Mouse (Mus musculus): Measurements from ENCODE around the gene Nme8. TPM values are rescaled to one million over a fixed set of nuclear protein-coding genes. Genes with fewer than 3 reads are reported as not detected.

Gene Nme8
- not detected for total RNA-seq (2021)

DNA sequence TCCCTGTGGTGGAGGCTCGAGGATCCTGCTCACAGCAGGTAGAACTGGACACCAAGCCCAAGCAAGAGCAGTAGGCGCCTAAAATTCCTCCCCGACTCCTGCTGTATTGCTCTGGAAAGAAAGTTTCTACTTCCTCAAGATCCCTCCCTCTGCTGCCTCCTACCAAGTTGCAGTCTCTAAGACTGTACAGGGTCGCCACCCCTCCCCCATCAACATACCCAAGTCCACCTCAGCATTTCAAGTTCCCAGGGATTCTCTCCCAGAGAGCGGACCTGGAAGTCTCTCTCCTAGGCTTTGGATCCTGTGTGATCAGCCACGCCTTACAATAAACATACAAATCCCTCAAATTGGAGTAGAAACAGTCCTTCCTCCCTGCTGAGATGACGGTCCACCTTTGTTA is at the start of gene Nme8:
TSS of gene Nme8 (minus strand) at position 5 of the 400 bp plus-strand sequence.
- no peak for DNase-seq (ENCODE audit: extremely low spot score in 1 of 2, low spot score in 2 of 2)
- intact Hi-C loops (cut with DNase I), result loop anchor here (2.0 kb wide), 2 partner anchors 573 to 595 kb away; no protein-coding TSS in a partner anchor

DNA sequence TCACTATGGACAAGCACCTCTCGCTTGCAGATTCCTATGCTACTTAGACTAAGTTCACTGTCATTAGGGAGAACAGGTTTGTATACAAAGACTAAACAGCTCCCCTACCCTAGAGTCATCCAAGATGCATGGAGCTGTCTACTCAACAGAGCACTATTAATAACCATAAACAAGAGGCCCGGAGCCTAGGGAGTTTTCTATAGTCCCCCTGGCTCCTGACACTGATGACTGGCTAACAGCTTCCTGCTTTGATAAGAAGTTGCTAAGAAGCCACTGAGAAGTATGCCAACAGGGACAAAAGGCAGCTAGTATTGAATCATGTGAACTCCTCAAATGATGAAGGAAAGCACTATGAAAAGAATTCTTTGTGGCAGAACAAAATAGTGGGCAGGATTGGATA is 48.1 kb upstream of the Nme8 start:
- no peak for DNase-seq (ENCODE audit: extremely low spot score in 1 of 2, low spot score in 2 of 2)
- intact Hi-C loops (cut with DNase I), result no loop called here

DNA sequence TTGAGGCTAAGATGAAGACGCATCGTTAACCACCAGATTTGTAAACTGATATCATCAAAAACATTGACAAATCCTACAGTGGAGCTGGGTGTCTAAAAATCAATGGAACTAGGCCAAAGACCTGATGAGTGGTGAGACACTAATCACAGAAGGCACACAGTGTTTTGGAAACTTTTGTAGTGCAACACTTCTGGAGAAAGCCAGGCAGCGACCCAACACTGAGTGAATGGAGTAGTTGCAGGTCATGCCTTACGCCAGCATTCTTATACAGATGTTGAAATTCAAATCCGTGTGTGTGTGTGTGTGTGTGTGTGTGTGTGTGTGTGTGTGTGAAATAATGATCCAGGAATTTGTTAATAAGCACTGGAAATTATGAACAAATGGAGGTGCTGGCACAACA is 46.9 kb upstream of the Nme8 start:
- no peak for DNase-seq (ENCODE audit: extremely low spot score in 1 of 2, low spot score in 2 of 2)

DNA sequence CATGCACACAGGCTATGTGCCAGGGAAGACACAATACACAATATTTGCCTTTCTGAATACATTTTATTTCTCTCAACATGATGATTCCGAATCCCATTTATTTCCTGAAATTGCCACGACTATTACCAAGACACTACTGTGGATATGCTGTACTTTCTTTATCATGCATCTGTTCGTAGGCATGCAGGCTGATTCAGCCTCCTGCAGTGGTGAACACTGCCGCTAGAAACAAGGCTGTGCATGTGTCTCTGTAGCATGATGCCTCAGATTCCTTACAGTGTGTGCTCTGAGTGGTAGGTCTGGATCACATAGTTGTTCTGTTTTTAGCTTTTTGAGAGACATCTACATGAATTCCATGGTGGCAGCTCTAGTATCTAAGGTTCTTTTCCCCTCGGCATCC is 37.0 kb upstream of the Nme8 start:
- intact Hi-C loops (cut with DNase I), result no loop called here
- no peak for DNase-seq (ENCODE audit: extremely low spot score in 1 of 2, low spot score in 2 of 2)

More for the DNA sequence above, 46.9 kb upstream of the Nme8 start:
- intact Hi-C loops (cut with DNase I), result no loop called here

DNA sequence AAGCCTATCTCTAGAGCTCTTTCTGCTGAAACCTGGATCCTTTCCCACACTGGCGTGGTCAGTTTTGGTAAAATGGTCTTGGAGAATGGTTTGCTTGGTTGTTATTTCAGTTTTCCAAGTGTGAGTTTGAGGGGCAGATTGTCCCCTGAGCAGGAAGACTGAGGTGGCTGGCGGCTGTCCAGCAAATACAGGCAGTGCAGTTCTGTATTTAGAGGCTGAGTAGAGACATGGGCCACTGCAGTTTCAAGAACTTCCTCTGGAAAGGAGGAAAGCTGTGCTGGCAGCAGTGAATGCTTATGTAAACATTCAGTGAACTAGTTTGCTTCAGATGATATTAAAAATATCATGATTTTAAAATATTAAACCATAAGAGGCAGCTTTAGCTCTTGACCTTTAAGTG is 33.2 kb upstream of the Nme8 start:
- intact Hi-C loops (cut with DNase I), result no loop called here
- DNase-seq (ENCODE audit: extremely low spot score in 1 of 2, low spot score in 2 of 2), result peak in 1 of 2 experiments; percentile 35

DNA sequence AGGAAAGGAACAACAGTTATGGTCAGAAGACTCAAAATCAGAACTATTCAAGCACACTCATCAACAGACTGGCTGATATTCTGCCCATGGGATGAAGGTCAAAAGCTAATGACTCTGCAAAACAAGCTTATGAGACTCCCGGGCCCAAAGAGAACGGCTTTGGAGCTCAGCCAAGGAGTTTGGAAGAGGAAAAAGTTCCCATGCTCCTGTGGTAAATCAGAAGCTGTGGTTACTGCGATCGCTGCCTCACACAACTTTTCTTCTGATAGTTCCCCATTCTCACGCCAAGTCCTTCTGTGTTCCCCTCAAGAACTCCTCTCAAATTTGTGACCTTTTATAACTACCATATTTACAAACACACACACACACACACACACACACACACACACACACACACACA is 21.4 kb upstream of the Nme8 start:
- intact Hi-C loops (cut with DNase I), result no loop called here
- DNase-seq (ENCODE audit: extremely low spot score in 1 of 2, low spot score in 2 of 2), result peak in 1 of 2 experiments; percentile 27

DNA sequence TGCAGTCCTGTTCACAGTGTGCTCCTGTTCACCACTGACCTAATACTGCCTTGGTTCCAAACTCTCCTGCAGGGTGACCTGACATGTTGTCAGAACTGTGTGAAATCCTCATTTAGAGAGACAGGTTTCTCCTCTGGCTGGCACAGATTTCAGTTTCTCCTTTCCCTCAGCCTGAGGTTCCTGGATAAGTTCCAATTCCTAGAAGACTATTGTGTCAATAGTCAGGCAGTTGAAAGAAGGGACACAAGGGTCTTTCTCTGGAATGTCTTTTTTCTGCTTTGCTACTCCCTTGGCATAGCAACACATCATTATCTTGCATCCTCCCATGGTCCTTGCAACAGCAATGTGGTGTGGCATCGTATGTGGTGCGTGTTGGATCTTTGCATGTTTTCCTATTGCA is 19.6 kb upstream of the Nme8 start:
- DNase-seq (ENCODE audit: extremely low spot score in 1 of 2, low spot score in 2 of 2), result no peak
- intact Hi-C loops (cut with DNase I), result no loop called here

DNA sequence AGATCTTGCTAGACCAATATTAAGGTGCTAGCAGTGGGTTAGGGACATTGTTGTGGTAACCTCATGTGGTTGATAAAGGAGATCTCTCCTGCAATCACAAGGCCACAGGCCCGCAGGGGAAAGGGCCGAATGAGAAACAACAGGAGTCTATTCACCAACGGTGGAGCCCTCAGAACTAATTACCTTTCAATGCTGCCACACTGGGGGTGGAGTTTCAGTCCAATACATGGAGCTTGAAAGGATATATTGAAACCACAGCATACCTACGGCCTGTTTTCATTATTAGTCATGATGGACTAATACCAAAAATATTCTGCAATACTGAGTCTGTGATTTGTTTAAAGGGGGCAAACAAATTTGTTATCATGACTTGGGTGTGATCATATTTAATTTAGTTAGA is 6.2 kb upstream of the Nme8 start:
- no peak for DNase-seq (ENCODE audit: extremely low spot score in 1 of 2, low spot score in 2 of 2)
- intact Hi-C loops (cut with DNase I), result no loop called here

DNA sequence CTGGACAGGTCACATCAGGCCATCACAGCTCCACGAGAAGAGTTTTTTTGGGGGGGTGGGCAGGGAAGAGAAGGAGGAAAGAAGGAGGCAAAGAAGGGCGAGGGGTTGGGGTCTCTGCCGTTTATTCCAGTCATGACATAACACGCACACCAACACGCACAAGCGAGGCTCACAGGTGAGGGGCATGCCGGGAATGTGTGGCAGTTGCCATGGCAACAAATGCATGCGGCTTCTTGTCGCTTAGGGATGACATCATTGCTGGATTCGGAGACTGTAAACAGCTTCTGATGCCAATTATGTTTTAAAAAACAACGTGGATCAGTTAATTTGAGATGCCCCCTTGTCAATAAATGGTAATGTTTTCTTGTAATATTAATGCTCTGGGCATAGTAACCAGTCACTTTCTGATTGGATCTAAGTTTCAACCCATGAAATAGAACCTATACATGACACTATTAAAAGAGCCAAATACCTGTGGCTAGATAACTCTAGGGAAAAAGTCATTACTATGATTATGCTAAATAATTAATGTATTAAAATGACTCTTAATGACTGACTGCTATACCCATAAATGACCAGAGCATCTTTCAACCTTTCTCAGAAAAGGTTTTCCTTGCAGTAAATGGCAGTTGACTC is 4.0 kb upstream of the Nme8 start:
- intact Hi-C loops (cut with DNase I), result no loop called here
- DNase-seq (ENCODE audit: extremely low spot score in 1 of 2, low spot score in 2 of 2), result peak; percentile 75 to 86

DNA sequence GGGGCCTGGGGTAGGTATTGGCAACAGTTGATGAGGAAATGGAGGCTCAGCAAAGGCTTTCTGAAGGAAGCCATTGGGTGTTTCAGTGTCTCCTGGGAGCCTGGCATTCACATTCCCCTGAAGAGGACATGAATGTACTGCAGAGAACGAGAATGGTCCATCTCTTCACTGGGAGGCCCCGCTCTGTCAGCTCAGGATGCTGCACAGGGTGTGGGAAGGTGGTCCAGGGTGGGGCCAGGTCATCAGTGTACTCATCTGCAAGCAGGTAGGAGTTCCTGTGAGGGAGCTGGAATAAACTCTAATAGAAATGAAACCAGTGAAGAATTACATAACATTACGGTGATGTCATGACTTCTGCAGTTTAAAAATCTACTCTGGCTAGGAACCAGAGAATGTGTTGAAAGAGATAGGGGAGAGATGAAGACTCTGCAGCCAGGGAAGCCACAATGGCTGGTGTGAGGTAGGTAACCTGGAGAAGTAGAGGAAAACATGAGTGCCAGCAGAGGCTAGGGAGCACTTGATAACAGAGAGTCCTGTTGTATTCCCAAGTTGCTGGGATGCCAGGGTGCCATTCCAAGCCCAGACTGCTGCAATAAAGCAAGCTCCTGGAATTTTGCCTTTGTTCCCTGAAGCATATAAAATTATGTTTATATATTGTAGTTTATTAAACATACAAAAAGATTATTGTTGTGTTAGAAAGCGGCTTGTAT is 3.3 kb upstream of the Nme8 start:
- DNase-seq (ENCODE audit: extremely low spot score in 1 of 2, low spot score in 2 of 2), result no peak
- intact Hi-C loops (cut with DNase I), result no loop called here

DNA sequence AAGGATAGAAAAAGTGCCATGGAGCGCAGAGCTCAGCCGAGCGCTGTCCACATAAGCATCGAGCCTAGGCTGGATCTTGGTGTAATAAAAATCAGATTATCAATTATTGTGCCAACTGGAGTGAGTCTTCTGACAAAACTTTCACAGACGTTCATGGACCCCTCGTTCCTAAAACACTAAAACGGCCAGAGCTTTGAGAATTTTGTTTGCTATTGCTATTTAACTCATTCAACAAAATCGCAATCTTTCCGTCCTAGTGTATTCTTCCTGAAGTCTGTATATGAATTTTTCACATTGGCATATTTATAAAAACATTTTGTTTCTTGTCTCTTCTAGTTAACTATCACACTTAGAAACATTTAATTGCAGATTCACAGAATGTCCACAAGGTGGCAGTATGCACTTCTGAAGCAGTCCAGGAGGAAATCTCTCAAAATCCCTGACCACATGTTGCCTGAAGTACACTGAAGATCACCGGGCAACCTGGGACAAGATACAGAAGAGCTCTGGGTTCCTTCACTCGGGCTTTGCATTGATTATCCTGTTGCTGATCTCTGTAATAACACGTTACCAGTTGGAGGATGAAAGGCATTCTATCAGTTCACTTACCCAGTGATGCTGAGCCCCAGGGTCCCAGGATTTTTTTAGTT is 1.1 kb upstream of the Nme8 start:
- peak in 1 of 2 experiments; percentile 33 for DNase-seq (ENCODE audit: extremely low spot score in 1 of 2, low spot score in 2 of 2)
- intact Hi-C loops (cut with DNase I), result loop anchor here (2.0 kb wide), 2 partner anchors 572 to 594 kb away; no protein-coding TSS in a partner anchor

DNA sequence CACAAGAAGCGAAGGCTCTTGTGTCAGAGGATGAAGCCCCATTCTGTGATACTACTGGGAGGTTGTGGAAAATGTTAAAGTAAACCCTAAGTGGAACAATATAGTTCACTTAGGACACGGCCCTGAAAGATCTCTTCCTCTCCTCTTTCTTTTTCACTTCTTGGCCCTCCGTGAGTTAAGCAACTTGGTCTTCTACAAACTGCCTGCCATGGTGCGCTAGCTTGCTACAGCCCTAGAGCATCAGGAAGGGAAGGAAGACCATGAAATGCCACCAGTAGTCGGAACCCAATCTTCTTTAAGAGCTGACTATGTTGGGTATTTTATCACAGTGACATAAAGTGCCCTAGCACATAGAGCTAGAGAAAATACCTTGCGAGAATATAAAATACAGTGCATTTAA is 7.2 kb downstream of the Nme8 start:
- intact Hi-C loops (cut with DNase I), result no loop called here
- DNase-seq (ENCODE audit: extremely low spot score in 1 of 2, low spot score in 2 of 2), result no peak

DNA sequence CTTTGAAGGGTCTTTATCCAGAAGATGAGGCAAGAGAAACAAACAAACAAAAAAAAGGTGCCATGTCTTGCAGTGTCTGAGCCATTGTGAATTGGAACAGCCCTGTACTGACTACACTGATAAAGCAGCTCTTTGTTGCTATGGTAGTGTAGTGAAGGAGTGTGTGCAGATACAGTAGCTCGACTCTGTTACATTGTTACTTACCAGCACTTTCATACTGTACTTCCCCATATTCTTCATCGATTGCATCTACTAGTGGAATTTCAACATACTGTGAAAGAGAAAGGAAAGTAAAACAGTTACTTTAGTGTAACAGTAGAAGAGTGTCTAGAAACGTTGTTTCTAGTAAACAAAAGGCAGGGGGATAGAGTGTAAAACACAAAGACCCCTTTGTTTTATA is 7.6 kb downstream of the Nme8 start:
- intact Hi-C loops (cut with DNase I), result no loop called here
- no peak for DNase-seq (ENCODE audit: extremely low spot score in 1 of 2, low spot score in 2 of 2)

DNA sequence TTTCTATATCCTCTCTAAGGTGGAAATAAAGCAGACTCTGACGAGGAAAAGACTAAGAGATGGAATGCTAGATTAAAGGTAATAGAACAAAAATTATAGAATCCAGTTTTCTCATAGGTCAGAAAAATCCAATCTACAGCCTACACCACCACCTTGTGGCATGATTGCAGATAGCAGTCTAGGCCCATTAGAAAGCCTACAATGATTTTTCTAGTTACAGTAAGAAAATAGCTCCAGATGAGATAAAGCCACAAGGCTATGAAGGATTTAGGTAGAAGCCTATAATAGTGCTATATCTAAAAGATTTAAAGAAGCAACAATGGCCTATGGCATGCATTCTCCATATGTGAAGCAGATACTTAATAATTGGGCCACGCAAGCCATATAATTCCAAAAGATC is 13.6 kb downstream of the Nme8 start:
- peak; percentile 23 to 56 for DNase-seq (ENCODE audit: extremely low spot score in 1 of 2, low spot score in 2 of 2)
- intact Hi-C loops (cut with DNase I), result loop anchor here (5.0 kb wide), 2 partner anchors 322 to 527 kb away; no protein-coding TSS in a partner anchor

DNA sequence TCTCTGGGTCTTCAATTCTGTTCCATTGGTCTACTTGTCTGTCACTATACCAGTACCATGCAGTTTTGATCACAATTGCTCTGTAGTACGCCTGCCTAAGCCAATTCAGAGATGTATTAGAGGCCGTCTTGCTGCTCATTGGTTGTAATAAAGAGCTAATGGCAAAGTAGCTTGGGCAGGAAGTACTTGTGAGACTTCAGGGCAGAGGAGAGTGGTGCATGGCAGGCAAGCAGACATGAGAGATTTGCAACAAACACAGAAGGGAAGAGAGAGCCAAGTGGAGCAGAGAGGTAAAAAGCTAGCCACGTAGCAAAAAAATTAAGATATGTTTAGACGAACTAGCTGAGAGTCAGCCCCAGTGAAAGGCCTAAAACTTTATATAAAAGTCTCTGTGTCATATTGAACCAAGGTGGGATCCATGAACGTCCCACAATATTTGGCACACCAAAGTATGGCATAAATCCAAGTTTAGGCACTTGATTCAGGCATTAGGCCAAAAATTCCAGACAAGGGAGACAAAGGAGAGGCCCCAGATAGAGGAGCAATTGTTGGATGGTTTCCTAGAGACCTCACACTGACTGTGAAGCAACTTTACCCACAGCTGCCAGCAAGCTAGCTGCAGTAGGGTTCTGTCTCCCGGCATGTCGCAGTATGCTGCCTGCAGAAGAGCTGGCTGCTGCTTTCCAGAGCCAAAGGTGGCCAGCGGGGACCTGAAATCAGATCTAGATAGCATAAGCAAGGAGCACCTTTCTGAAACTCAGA is 14.5 kb downstream of the Nme8 start:
- intact Hi-C loops (cut with DNase I), result loop anchor here (5.0 kb wide), 2 partner anchors 321 to 526 kb away; no protein-coding TSS in a partner anchor
- DNase-seq (ENCODE audit: extremely low spot score in 1 of 2, low spot score in 2 of 2), result peak; percentile 22 to 38

DNA sequence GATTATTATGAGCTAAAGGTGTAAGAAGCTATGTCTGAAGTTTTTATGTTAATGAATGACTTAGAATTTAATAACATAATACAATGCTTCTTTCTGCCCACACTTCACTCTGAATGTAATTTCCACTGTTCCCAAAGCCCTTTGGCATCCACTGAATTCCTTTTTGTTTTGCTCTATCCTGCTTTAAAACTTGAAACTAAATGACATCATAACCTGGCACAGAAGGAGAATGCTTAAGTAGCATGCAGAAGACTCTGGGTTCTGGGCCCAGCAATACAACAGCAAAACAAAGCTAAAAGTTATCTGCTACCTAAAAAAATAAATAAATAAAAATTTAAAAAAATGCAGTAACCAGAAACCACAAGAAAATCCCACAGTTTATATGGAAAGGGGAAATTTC is 23.0 kb downstream of the Nme8 start:
- intact Hi-C loops (cut with DNase I), result no loop called here
- DNase-seq (ENCODE audit: extremely low spot score in 1 of 2, low spot score in 2 of 2), result no peak

DNA sequence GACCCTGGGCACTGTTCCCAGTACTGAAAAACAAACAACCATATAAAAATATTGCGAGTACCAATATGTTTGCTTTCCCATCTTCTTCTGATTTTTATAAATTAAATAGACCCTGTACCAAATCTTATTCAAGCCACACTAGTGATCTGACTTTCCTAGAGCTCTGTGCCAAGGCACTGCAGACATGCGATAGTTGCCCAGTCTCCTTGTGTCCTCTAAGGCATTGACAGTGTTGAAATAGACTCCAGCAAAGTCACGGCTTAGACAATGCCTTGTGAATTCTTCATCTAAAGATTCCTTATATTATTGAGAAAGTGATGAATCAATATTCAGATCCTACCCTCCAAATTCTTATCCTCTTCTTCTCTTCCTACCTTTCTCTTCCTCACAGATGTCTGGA is 23.6 kb downstream of the Nme8 start:
- intact Hi-C loops (cut with DNase I), result no loop called here
- DNase-seq (ENCODE audit: extremely low spot score in 1 of 2, low spot score in 2 of 2), result no peak

DNA sequence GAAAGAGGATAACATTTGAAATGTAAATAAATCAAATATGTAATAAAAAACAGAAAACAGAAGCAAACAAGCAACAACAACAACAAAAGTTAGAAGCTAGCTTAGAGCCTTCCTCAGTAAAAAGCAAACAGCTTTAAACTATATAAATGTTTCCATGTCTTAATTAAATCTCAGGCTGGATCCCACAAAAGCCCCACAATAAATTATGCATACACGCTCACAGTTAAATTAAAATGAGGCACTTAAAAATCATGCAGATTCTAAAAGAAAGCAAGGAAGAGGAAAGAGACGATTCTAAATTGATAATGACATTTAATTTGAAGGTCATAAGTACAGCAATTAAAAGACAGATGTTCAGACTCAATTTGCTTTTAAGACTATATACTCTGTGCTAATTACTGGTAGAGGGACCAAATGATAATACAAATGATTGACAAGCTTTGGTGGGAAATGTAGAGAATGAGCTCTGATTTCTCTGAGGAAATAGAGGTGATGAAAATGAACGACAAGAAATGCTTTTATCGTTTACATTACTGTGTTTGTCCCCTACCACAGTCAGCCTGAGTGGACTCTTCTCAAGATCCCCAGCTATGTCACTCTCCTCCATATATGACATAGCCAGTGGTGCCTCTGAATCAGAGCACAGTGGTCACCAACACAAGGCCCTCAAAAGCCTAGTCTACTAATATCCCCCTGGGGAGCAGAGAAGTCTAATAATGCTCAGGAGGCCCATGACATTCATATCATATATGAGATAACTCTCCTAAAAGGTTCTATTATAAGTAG is 29.0 kb downstream of the Nme8 start:
- intact Hi-C loops (cut with DNase I), result no loop called here
- no peak for DNase-seq (ENCODE audit: extremely low spot score in 1 of 2, low spot score in 2 of 2)

DNA sequence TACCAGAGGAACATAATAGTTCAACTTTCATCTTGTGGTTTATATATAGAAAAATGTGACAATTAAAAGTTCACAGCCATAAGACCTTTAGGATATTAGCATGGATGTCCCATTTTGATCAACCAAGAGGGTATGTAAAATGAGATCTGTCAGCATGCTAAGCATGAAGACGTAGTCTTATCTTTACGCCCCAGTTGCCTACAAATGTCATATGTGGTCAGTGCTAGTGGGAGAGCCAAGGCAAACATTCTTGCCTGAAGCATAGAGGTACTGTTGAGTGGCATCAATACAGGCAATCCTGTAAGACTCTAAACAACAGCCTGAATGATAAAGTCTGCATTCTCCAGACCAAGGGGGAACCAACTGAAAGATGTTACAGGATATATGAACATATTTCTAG is 45.2 kb downstream of the Nme8 start:
- no peak for DNase-seq (ENCODE audit: extremely low spot score in 1 of 2, low spot score in 2 of 2)
- intact Hi-C loops (cut with DNase I), result no loop called here
